Mouse (Mus musculus): ENCODE measurements around the gene F2r. TPM values are rescaled to one million over a fixed set of nuclear protein-coding genes. Genes with fewer than 3 reads are reported as not detected.

F2r gene
- polyA plus RNA-seq, 1 experiment from 2014 or later = 42.8 TPM

DNA sequence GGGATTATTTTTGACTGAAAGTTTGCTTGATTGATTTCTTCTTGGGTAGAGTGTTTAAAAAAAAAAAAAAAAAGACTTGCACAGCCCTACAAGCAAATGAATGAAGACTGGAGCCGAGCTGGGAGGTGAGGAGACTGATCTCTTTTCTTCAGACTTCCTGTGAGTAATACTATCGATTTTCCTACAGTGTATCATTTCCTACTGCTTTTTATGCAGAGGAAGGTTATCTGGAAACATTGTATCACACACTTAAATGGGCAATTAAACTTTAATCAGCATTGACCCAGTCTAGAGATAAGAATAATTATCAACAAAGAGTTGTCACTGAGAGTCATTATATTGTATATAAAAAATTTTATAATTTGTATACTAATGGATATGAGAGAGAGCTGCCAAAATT, 12.5 kb upstream of the F2r start:
- WGBS (ENCODE audit: insufficient replicate concordance) = 31% methylated on average over 2 of the region's 2 CpGs
- Histone ChIP-seq H3K27ac (no peak overlapping the region), H3K9me3 (replicated peaks) (no peaks in the 10 kb centered on the region), H3K4me1 (replicated peaks) (peaks cover 23% of the 10 kb centered on the region), H3K27me3 (no peaks in the 10 kb centered on the region), H3K9ac (no peak overlapping the region), H3K4me2 (no peak overlapping the region), H3K36me3 (peaks cover 49% of the 10 kb centered on the region), H3K4me3 (replicated peaks) (no peak overlapping the region)
- ATAC-seq (ENCODE audit: low read depth) = no peak
- DNase-seq = no peak

DNA sequence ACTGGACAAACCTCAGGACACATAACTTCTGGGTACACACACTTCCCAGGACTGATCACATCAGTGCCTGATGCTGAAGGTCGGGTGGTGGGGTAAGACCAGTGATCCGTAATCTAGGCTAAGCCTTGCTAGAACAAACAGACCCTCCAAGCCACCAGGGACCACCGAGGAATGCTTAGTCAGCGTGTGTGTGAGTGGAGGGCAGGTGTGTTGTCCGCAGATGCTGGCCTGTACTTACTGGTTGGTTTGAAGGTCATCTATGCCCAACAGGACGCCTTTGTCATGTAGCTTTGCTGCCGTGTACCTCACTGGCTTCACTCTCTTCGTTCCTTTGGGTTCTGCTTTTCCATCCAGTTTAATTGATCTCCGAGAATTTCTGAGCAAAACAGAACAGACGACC, 11.5 kb upstream of the F2r start:
- DNase-seq = no peak
- H3K4me1 ChIP-seq (replicated peaks) = peaks cover 15% of the 10 kb centered on the region
- no peaks in the 10 kb centered on the region for H3K27me3 ChIP-seq
- no peak overlapping the region for H3K4me3 ChIP-seq (replicated peaks)
- WGBS (ENCODE audit: insufficient replicate concordance) = 77% methylated on average over 10 of the region's 10 CpGs
- H3K27ac ChIP-seq = no peak overlapping the region
- peaks cover 43% of the 10 kb centered on the region for H3K36me3 ChIP-seq
- no peak overlapping the region for H3K4me2 ChIP-seq
- ATAC-seq (ENCODE audit: low read depth) = no peak
- H3K9me3 ChIP-seq (replicated peaks) = no peaks in the 10 kb centered on the region
- H3K9ac ChIP-seq = no peak overlapping the region

DNA sequence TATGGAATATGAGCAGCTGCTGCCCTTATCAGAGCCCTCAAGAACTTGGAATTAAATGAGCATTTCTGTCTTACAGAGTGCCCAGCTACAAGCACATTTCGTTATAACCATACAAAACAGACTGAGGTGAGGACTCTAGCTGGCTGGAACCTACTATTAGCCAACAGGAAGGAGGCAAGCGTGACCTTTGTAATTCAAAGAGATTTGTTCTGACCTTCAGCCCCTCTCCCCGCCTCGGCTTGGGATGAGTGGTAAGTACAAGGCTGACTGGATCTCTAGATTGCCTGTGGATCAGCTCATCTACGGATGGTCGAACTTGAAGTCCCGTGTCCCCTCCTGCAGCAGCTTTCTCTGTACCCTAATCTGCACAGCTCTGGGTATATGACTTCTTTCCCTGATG, 8.4 kb upstream of the F2r start:
- Histone ChIP-seq H3K36me3 (peaks cover 31% of the 10 kb centered on the region), H3K4me1 (replicated peaks) (0 out of 2 replicates have a peak, but pooled peaks cover 4% of the 10 kb centered on the region), H3K4me3 (replicated peaks) (no peak overlapping the region), H3K27ac (peak overlapping the region; percentile 29; the same call in 1 of the 2 replicates), H3K9me3 (replicated peaks) (no peaks in the 10 kb centered on the region), H3K27me3 (no peaks in the 10 kb centered on the region), H3K4me2 (no peak overlapping the region), H3K9ac (no peak overlapping the region)
- WGBS (ENCODE audit: insufficient replicate concordance) = 76% methylated on average over 7 of the region's 7 CpGs
- ATAC-seq (ENCODE audit: low read depth) (peak; percentile 47; the same call in 1 of the 2 replicates), DNase-seq (no peak)

DNA sequence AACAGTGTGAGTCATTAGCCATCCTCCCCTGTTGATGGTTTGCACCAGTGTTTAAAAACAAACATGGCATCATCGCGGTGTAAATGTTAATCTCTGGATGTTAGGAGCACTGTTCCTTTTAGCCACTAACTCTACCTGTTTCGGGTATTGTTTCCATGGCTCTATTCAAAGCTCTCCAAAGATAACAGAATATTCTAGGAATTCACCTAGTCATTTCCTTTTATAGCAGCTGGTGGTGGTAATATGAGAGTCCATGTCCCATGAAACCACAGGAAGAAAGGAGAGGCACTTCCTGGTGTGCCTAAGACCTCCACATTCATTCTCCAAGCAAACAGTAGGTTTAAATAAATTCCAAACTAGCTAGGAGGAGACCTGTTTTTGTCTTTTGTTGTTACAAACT, 4.8 kb upstream of the F2r start:
- Histone ChIP-seq H3K4me1 (replicated peaks) (peaks cover 12% of the 10 kb centered on the region), H3K9ac (no peak overlapping the region), H3K27me3 (no peaks in the 10 kb centered on the region), H3K4me2 (no peak overlapping the region), H3K4me3 (replicated peaks) (no peak overlapping the region), H3K36me3 (peaks cover 5% of the 10 kb centered on the region; the same call in 1 of the 2 replicates), H3K27ac (no peak overlapping the region), H3K9me3 (replicated peaks) (no peaks in the 10 kb centered on the region)
- 74% methylated on average over 3 of the region's 3 CpGs for WGBS (ENCODE audit: insufficient replicate concordance)
- ATAC-seq (ENCODE audit: low read depth) (no peak), DNase-seq (no peak)

DNA sequence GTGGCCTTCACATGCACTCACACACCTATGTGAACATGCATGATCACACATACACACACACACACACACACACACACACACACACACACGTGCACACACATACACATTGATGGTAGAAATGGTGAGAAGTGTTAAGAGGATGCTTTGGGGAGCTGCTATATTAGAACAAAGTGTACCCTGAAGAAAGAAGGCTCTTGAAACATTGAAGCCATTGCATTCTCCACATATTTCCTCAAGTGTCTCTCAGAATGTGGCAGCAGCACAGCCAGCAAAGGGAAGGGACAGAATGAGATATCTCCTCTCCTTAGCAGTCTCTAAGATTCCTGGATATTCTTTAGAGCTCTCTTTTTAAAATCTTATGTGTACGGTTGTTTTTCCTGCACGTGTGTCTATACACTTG, 3.3 kb upstream of the F2r start:
- Histone ChIP-seq H3K27ac (no peak overlapping the region), H3K4me2 (no peak overlapping the region), H3K9ac (no peak overlapping the region), H3K27me3 (no peaks in the 10 kb centered on the region), H3K36me3 (no peaks in the 10 kb centered on the region), H3K9me3 (replicated peaks) (no peaks in the 10 kb centered on the region), H3K4me1 (replicated peaks) (peaks cover 16% of the 10 kb centered on the region), H3K4me3 (replicated peaks) (no peak overlapping the region)
- DNase-seq (no peak), ATAC-seq (ENCODE audit: low read depth) (no peak)
- 60% methylated on average over 3 of the region's 3 CpGs for WGBS (ENCODE audit: insufficient replicate concordance)

DNA sequence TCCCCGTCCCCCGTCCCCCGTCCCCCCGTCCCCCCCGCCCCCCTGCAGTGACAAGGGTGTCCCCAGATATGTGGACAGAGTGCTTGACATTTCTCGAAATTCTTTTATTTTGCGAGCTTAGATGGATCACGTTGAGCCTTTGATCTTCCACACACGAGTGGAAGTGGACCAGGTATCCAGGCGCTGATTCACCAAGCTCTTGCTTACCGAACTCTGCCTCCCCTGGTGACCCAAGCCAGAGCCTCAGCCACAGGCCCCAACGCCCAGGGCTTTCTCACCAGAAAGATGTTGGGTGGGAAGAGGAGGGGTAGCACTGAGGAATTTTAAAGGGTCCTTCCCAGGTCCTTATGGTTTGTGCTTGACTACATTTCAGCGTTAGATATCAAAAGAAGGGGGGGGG, 572 bp upstream of the F2r start:
- ATAC-seq (ENCODE audit: low read depth) = no peak
- H3K4me1 ChIP-seq (replicated peaks) = peaks cover 37% of the 10 kb centered on the region
- H3K27me3 ChIP-seq = no peaks in the 10 kb centered on the region
- no peak for DNase-seq
- peak overlapping the region; percentile 76 for H3K27ac ChIP-seq
- 12% methylated on average over 13 of the region's 13 CpGs for WGBS (ENCODE audit: insufficient replicate concordance)
- peak overlapping the region; percentile 87 for H3K4me2 ChIP-seq
- H3K9ac ChIP-seq = peak overlapping the region; percentile 98
- H3K36me3 ChIP-seq = peaks cover 6% of the 10 kb centered on the region
- peak overlapping the region; percentile 93 for H3K4me3 ChIP-seq (replicated peaks)
- no peaks in the 10 kb centered on the region for H3K9me3 ChIP-seq (replicated peaks)

DNA sequence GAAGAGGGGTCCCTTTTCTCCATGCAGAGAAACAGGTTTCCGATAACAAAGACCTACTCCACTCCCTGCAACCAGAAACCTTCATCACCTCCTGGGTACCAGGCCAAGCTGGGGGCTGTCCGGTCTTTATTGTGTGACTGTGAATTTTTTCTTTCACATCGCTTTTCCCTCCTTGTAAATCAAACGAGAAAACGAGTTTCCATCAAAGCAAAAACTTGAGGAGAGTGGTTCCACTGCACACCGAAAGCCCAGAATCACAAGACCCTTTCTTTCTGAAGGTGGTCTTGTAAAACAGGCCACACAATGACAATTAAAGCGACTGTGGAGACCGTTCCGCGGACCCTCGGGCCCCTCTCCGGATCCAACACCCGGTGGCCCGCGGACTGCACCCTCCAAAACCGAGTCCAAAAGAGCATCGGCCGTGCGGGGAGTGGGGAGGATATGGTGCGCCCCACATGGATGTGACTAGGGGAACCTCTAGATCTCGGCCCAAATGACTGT, 566 bp downstream of the F2r start:
- H3K9ac ChIP-seq = peak overlapping the region; percentile 98

DNA sequence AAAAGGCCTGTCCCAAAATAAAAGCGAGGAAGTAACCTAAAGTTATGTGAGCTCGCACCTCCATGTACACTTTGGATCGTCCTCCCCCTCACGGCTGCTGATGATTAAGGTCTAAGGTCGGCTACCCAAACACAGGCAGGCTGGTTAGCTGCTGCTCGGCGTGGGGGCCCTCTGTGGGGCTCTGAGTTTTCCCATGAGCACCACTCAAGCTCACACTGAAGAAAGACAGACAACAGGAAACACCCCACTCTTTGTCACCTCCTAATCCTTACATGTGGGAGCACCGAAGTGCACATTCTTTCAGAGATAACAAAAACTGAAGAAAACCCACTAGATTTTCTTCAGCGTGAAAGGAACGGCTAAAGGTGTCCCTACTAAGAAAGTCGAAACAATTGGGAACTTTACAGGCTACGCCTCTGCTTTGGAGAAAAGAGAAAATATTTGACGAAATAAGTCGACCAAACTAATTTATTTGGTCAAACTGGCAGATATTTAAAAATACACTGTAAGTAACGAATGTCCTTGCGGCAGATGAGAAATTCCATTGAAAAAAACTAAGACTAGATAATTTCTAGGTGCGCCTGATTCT, 1.1 kb downstream of the F2r start:
- Histone ChIP-seq H3K9me3 (replicated peaks) (no peaks in the 10 kb centered on the region), H3K4me2 (peak overlapping the region; percentile 87), H3K4me1 (replicated peaks) (peaks cover 50% of the 10 kb centered on the region), H3K9ac (peak overlapping the region; percentile 98), H3K4me3 (replicated peaks) (peak overlapping the region; percentile 93), H3K27me3 (no peaks in the 10 kb centered on the region), H3K27ac (peak overlapping the region; percentile 88), H3K36me3 (peaks cover 16% of the 10 kb centered on the region)
- peak; percentile 60 for ATAC-seq (ENCODE audit: low read depth)
- no peak for DNase-seq
- 3% methylated on average over 17 of the region's 17 CpGs for WGBS (ENCODE audit: insufficient replicate concordance)

More for the DNA sequence above, 566 bp downstream of the F2r start:
- under 1% methylated on average over 21 of the region's 21 CpGs for WGBS (ENCODE audit: insufficient replicate concordance)
- Histone ChIP-seq H3K27me3 (no peaks in the 10 kb centered on the region), H3K9me3 (replicated peaks) (no peaks in the 10 kb centered on the region), H3K27ac (peak overlapping the region; percentile 88), H3K36me3 (peaks cover 12% of the 10 kb centered on the region), H3K4me3 (replicated peaks) (peak overlapping the region; percentile 93), H3K4me1 (replicated peaks) (peaks cover 44% of the 10 kb centered on the region), H3K4me2 (peak overlapping the region; percentile 87)
- ATAC-seq (ENCODE audit: low read depth) (peak; percentile 58), DNase-seq (no peak)

DNA sequence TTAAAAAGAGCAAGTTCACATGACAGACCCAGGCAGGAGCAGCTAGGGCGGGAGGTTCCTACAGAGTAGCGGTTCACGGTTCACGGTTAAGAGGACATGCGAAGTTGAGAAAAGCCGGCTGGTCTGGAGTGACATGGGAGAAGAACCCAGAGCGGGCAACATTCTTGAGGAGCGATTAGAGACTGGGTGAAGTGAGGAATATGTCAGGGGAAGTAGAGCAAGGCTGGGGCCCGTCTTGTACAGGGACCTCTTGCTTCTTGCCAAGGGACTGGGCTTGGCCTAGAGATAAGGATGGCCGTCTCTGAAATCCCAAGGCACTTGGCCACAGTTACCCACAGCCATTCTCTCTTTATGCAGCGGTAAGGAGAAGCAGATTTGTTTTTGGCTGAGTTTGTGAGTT, 1.8 kb downstream of the F2r start:
- DNase-seq = no peak
- H3K9ac ChIP-seq = peak overlapping the region; percentile 98
- peak overlapping the region; percentile 88 for H3K27ac ChIP-seq
- H3K4me3 ChIP-seq (replicated peaks) = peak overlapping the region; percentile 93
- peaks cover 56% of the 10 kb centered on the region for H3K4me1 ChIP-seq (replicated peaks)
- peak; percentile 73 for ATAC-seq (ENCODE audit: low read depth)
- WGBS (ENCODE audit: insufficient replicate concordance) = 14% methylated on average over 11 of the region's 11 CpGs
- no peaks in the 10 kb centered on the region for H3K27me3 ChIP-seq
- no peaks in the 10 kb centered on the region for H3K9me3 ChIP-seq (replicated peaks)
- peaks cover 23% of the 10 kb centered on the region for H3K36me3 ChIP-seq
- peak overlapping the region; percentile 87 for H3K4me2 ChIP-seq

DNA sequence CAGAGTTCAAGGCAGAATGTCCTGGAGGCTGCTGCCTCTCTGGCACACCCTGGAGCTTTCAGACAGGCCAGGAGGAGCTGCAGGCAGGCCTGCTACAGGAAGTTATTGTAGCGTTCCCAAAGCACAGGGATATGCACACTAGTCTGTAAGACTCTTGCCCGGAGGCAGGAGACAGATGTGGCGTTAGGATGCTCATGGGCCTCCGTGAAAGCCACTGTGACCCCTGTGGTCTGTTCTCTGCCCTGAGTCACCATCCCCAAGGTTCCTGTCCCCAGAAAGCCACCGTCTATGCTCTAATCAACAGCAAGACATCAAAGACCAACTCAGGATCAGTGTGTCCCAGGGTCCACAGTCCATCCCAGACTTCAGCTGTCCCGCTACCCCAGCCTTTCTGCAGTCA, 3.5 kb downstream of the F2r start:
- Histone ChIP-seq H3K27me3 (no peaks in the 10 kb centered on the region), H3K4me2 (peak overlapping the region; percentile 87), H3K9ac (peak overlapping the region; percentile 33; the same call in 1 of the 2 replicates), H3K4me1 (replicated peaks) (peaks cover 74% of the 10 kb centered on the region), H3K4me3 (replicated peaks) (peak overlapping the region; percentile 93), H3K36me3 (peaks cover 32% of the 10 kb centered on the region), H3K27ac (peak overlapping the region; percentile 48; the same call in 1 of the 2 replicates), H3K9me3 (replicated peaks) (no peaks in the 10 kb centered on the region)
- no peak for DNase-seq
- ATAC-seq (ENCODE audit: low read depth) = no peak
- WGBS (ENCODE audit: insufficient replicate concordance) = 62% methylated on average over 6 of the region's 6 CpGs

DNA sequence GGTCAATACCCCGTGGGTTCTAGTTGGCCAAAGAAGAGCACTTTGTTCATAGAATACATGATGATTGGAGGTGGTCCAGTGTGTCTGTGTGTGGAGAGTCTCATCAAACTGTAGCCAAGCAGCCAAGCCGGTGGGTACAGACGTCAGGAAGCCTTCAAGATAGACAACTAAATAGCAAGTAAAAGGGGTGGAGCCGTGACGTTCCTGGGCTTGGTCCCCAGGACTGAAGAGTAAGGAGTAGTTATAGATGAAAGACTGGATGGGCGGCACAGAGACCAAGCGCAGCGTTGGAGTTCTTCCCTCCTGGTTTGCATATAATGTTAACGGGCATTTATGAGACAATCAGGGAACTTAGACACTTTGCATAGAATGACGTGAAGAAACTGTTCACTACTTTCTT, 6.0 kb downstream of the F2r start:
- Histone ChIP-seq H3K4me3 (replicated peaks) (no peak overlapping the region), H3K9me3 (replicated peaks) (no peaks in the 10 kb centered on the region), H3K4me2 (0 out of 2 replicates have a peak overlapping the region, but pooled peaks have one; percentile 15), H3K27me3 (no peaks in the 10 kb centered on the region), H3K4me1 (replicated peaks) (peaks cover 87% of the 10 kb centered on the region), H3K36me3 (peaks cover 42% of the 10 kb centered on the region), H3K27ac (peak overlapping the region; percentile 70), H3K9ac (peak overlapping the region; percentile 19; the same call in 1 of the 2 replicates)
- DNase-seq (no peak), ATAC-seq (ENCODE audit: low read depth) (no peak)
- 75% methylated on average over 10 of the region's 10 CpGs for WGBS (ENCODE audit: insufficient replicate concordance)

DNA sequence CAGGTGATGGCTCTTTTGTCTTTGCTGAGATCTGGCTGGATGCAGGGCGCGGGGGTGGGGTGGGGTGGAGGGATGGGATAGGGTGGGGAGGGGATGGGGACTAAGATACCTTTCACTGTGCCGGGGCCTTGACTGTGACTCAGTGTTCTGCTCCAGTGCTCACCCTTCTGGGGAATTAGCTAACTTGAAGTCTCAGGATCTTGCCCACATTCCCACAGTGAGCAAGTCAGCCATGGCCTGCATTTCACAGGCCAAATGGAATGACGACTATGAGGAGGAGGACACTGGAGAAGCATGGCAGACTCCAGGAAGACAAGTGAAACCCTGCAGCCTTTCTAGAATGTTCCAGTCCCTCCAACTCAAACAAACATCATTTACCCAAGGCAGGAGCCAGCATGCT, 6.5 kb downstream of the F2r start:
- Histone ChIP-seq H3K9ac (no peak overlapping the region; the same call in 1 of the 2 replicates), H3K27me3 (no peaks in the 10 kb centered on the region), H3K4me1 (replicated peaks) (peaks cover 86% of the 10 kb centered on the region), H3K36me3 (peaks cover 47% of the 10 kb centered on the region), H3K4me3 (replicated peaks) (no peak overlapping the region), H3K4me2 (0 out of 2 replicates have a peak overlapping the region, but pooled peaks have one; percentile 15), H3K9me3 (replicated peaks) (no peaks in the 10 kb centered on the region), H3K27ac (peak overlapping the region; percentile 70)
- DNase-seq = no peak
- ATAC-seq (ENCODE audit: low read depth) = no peak
- WGBS (ENCODE audit: insufficient replicate concordance) = 76% methylated on average over 4 of the region's 4 CpGs
